Mouse (Mus musculus): ENCODE data around the gene Iqsec1. TPM values are rescaled to one million over a fixed set of nuclear protein-coding genes. Genes with fewer than 3 reads are reported as not detected.

Gene Iqsec1
- total and polyA plus RNA-seq, 2 experiments from 2014 or later, result 12.0 to 93.7 TPM

GRCm38 (mm10) chr6:90627556-90627955, 360.9 kb downstream of the Iqsec1 start:
- 85% methylated on average over 4 of the region's 4 CpGs for WGBS
- Histone ChIP-seq H3K4me2 (ENCODE audit: low read depth, low read length) (no peak overlapping the region), H3K9me3 (replicated peaks; ENCODE audit: control insufficient read depth, low read length) (no peaks in the 10 kb centered on the region), H3K4me1 (ENCODE audit: control insufficient read depth, insufficient read depth) (peaks cover 18% of the 10 kb centered on the region), H3K36me3 (replicated peaks; ENCODE audit: control insufficient read depth, insufficient read depth, low read length) (peaks cover 29% of the 10 kb centered on the region), H3K27me3 (ENCODE audit: control insufficient read depth, insufficient read depth, low read length) (no peaks in the 10 kb centered on the region), H3K9ac (replicated peaks; ENCODE audit: low read depth, low read length) (no peak overlapping the region), H3K4me3 (ENCODE audit: low read depth, low read length) (no peak overlapping the region), H3K27ac (ENCODE audit: low read depth) (no peak overlapping the region)
- DNase-seq (ENCODE audit: low spot score) (no peak), ATAC-seq (ENCODE audit: insufficient read depth, low read depth) (no peak)
- TF ChIP-seq CTCF (IDR thresholded peaks at IDR 0.05; ENCODE audit: low read depth) (no peak), EP300 (IDR thresholded peaks at IDR 0.05; ENCODE audit: low read depth) (no peak)

- Histone ChIP-seq H3K4me1 (ENCODE audit: control insufficient read depth, insufficient read depth) (peaks cover 38% of the 10 kb centered on the region), H3K36me3 (replicated peaks; ENCODE audit: control insufficient read depth, insufficient read depth, low read length) (peaks cover 24% of the 10 kb centered on the region), H3K9ac (replicated peaks; ENCODE audit: low read depth, low read length) (no peak overlapping the region), H3K4me3 (ENCODE audit: low read depth, low read length) (no peak overlapping the region), H3K27ac (ENCODE audit: low read depth) (0 out of 2 replicates have a peak overlapping the region, but pooled peaks have one; percentile 30), H3K27me3 (ENCODE audit: control insufficient read depth, insufficient read depth, low read length) (no peaks in the 10 kb centered on the region), H3K9me3 (replicated peaks; ENCODE audit: control insufficient read depth, low read length) (no peaks in the 10 kb centered on the region), H3K4me2 (ENCODE audit: low read depth, low read length) (no peak overlapping the region)
- TF ChIP-seq EP300 (IDR thresholded peaks at IDR 0.05; ENCODE audit: low read depth), result no peak
- TF ChIP-seq CTCF (IDR thresholded peaks at IDR 0.05; ENCODE audit: low read depth), result no peak
- 88% methylated on average over 7 of the region's 7 CpGs for WGBS
- DNase-seq (ENCODE audit: low spot score), result no peak
- no peak for ATAC-seq (ENCODE audit: insufficient read depth, low read depth)
Measured at GRCm38 (mm10) chr6:90625207-90625994, 363.1 kb downstream of the Iqsec1 start.

- H3K9ac ChIP-seq (replicated peaks; ENCODE audit: low read depth, low read length), result no peak overlapping the region
- ATAC-seq (ENCODE audit: insufficient read depth, low read depth), result no peak
- H3K4me2 ChIP-seq (ENCODE audit: low read depth, low read length), result no peak overlapping the region
- TF ChIP-seq CTCF (IDR thresholded peaks at IDR 0.05; ENCODE audit: low read depth) (no peak), EP300 (IDR thresholded peaks at IDR 0.05; ENCODE audit: low read depth) (no peak)
- peak overlapping the region; percentile 30; the same call in 1 of the 2 replicates for H3K27ac ChIP-seq (ENCODE audit: low read depth)
- peaks cover 39% of the 10 kb centered on the region for H3K4me1 ChIP-seq (ENCODE audit: control insufficient read depth, insufficient read depth)
- peaks cover 19% of the 10 kb centered on the region for H3K36me3 ChIP-seq (replicated peaks; ENCODE audit: control insufficient read depth, insufficient read depth, low read length)
- no peaks in the 10 kb centered on the region for H3K9me3 ChIP-seq (replicated peaks; ENCODE audit: control insufficient read depth, low read length)
- no peak overlapping the region for H3K4me3 ChIP-seq (ENCODE audit: low read depth, low read length)
- DNase-seq (ENCODE audit: low spot score), result no peak
- H3K27me3 ChIP-seq (ENCODE audit: control insufficient read depth, insufficient read depth, low read length), result no peaks in the 10 kb centered on the region
- WGBS, result 47% methylated on average over 11 of the region's 11 CpGs
Measured at GRCm38 (mm10) chr6:90624733-90625132, 363.8 kb downstream of the Iqsec1 start.

- no peak overlapping the region for H3K4me3 ChIP-seq (ENCODE audit: low read depth, low read length)
- H3K4me1 ChIP-seq (ENCODE audit: control insufficient read depth, insufficient read depth), result peaks cover 45% of the 10 kb centered on the region
- TF ChIP-seq CTCF (IDR thresholded peaks at IDR 0.05; ENCODE audit: low read depth) (no peak), EP300 (IDR thresholded peaks at IDR 0.05; ENCODE audit: low read depth) (no peak)
- no peaks in the 10 kb centered on the region for H3K27me3 ChIP-seq (ENCODE audit: control insufficient read depth, insufficient read depth, low read length)
- ATAC-seq (ENCODE audit: insufficient read depth, low read depth) (no peak), DNase-seq (ENCODE audit: low spot score) (no peak)
- H3K27ac ChIP-seq (ENCODE audit: low read depth), result peak overlapping the region; percentile 14; the same call in 1 of the 2 replicates
- no peak overlapping the region for H3K4me2 ChIP-seq (ENCODE audit: low read depth, low read length)
- 72% methylated on average over 6 of the region's 6 CpGs for whole genome bisulfite sequencing
- no peak overlapping the region for H3K9ac ChIP-seq (replicated peaks; ENCODE audit: low read depth, low read length)
- peaks cover 19% of the 10 kb centered on the region for H3K36me3 ChIP-seq (replicated peaks; ENCODE audit: control insufficient read depth, insufficient read depth, low read length)
- H3K9me3 ChIP-seq (replicated peaks; ENCODE audit: control insufficient read depth, low read length), result no peaks in the 10 kb centered on the region
Measured at GRCm38 (mm10) chr6:90624184-90624583, 364.3 kb downstream of the Iqsec1 start.

GRCm38 (mm10) chr6:90623456-90623836, 365.0 kb downstream of the Iqsec1 start:
- DNase-seq (ENCODE audit: low spot score), result no peak
- ATAC-seq (ENCODE audit: insufficient read depth, low read depth), result no peak
- no peak for TF ChIP-seq CTCF (IDR thresholded peaks at IDR 0.05; ENCODE audit: low read depth)
- TF ChIP-seq EP300 (IDR thresholded peaks at IDR 0.05; ENCODE audit: low read depth), result no peak
- Histone ChIP-seq H3K4me2 (ENCODE audit: low read depth, low read length) (0 out of 2 replicates have a peak overlapping the region, but pooled peaks have one; percentile 1), H3K4me1 (ENCODE audit: control insufficient read depth, insufficient read depth) (peaks cover 51% of the 10 kb centered on the region), H3K27ac (ENCODE audit: low read depth) (peak overlapping the region; percentile 67), H3K9ac (replicated peaks; ENCODE audit: low read depth, low read length) (no peak overlapping the region), H3K36me3 (replicated peaks; ENCODE audit: control insufficient read depth, insufficient read depth, low read length) (peaks cover 15% of the 10 kb centered on the region), H3K9me3 (replicated peaks; ENCODE audit: control insufficient read depth, low read length) (no peaks in the 10 kb centered on the region), H3K4me3 (ENCODE audit: low read depth, low read length) (no peak overlapping the region), H3K27me3 (ENCODE audit: control insufficient read depth, insufficient read depth, low read length) (no peaks in the 10 kb centered on the region)
- 62% methylated on average over 5 of the region's 5 CpGs for WGBS

Data from heart, postnatal 0 days (tissue).